Mouse (Mus musculus) testis, postnatal 14 days (tissue): ENCODE results near the gene Mfsd14a.

Source experiments
- DNase-seq: peaks from one replicate; pipeline ENCODE4 v3.0.0; 2021; ENCODE audit warnings: low spot score

Gene Mfsd14a

GRCm38 (mm10) chr3:116601781-116602180 lies 60.7 kb downstream of the Mfsd14a start:
- DNase-seq = no peak

- no peak for DNase-seq
These were observed 61.5 kb downstream of the Mfsd14a start for GRCm38 (mm10) chr3:116601005-116601404.

GRCm38 (mm10) chr3:116599705-116600104 lies 62.8 kb downstream of the Mfsd14a start:
- no peak for DNase-seq

- DNase-seq = no peak
These were observed 66.9 kb downstream of the Mfsd14a start for GRCm38 (mm10) chr3:116595603-116595991.

GRCm38 (mm10) chr3:116594728-116595602 lies 67.5 kb downstream of the Mfsd14a start, which contains the start of gene Sass6:
TSS of gene Sass6 (plus strand) at chr3:116594982.
- peak; percentile 98 for DNase-seq

GRCm38 (mm10) chr3:116594076-116594727 lies 68.3 kb downstream of the Mfsd14a start:
- no peak for DNase-seq

GRCm38 (mm10) chr3:116582201-116582600 lies 80.3 kb downstream of the Mfsd14a start:
- DNase-seq = no peak
